Mouse (Mus musculus): Measurements from ENCODE around the gene Card6. TPM values are rescaled to one million over a fixed set of nuclear protein-coding genes. Genes with fewer than 3 reads are reported as not detected.

Card6 gene
- total and polyA plus RNA-seq, 3 experiments, result 1.9 to 19.2 (median 6.0) TPM

GRCm38 (mm10) chr15:5116270-5117030 lies 8.1 kb upstream of the Card6 start, which contains the start of gene Rpl37:
Rpl37 (plus strand) TSS chr15:5116645.
- peak; percentile 89 for ATAC-seq (ENCODE audit: extremely low read depth, insufficient number of reproducible peaks, low FRiP score, poor library complexity, severe bottlenecking)
- no peaks in the 10 kb centered on the region for H3K27me3 ChIP-seq (ENCODE audit: insufficient read depth, low read length)
- H3K36me3 ChIP-seq (replicated peaks), result peaks cover 56% of the 10 kb centered on the region
- TF ChIP-seq CTCF (IDR thresholded peaks at IDR 0.05; ENCODE audit: low read depth, low read length) (0 out of 2 replicates have a peak, but pooled peaks have one; percentile 15), TAL1 (conservative IDR thresholded peaks at IDR 0.05; ENCODE audit: low read depth, low read length) (no peak), GATA2 (IDR thresholded peaks at IDR 0.05; ENCODE audit: borderline replicate concordance, low read depth, low read length) (no peak), GATA1 (IDR thresholded peaks at IDR 0.05; ENCODE audit: borderline replicate concordance, low read length) (no peak), POLR2AphosphoS5 (IDR thresholded peaks at IDR 0.05; ENCODE audit: insufficient replicate concordance, low read depth, low read length) (no peak)
- no peaks in the 10 kb centered on the region for H3K9me3 ChIP-seq (replicated peaks)
- H3K4me3 ChIP-seq (ENCODE audit: low read depth, low read length), result peak within 1 kb of the TSS; percentile 95
- H3K4me1 ChIP-seq (ENCODE audit: insufficient read depth, low read depth, low read length), result peaks cover 54% of the 10 kb centered on the region
- peak; percentile 88 for DNase-seq (ENCODE audit: low spot score)

- H3K27me3 ChIP-seq (ENCODE audit: insufficient read depth, low read length), result no peaks in the 10 kb centered on the region
- H3K9me3 ChIP-seq (replicated peaks), result no peaks in the 10 kb centered on the region
- H3K36me3 ChIP-seq (replicated peaks), result peaks cover 45% of the 10 kb centered on the region
- TF ChIP-seq POLR2AphosphoS5 (IDR thresholded peaks at IDR 0.05; ENCODE audit: insufficient replicate concordance, low read depth, low read length) (no peak), GATA1 (IDR thresholded peaks at IDR 0.05; ENCODE audit: borderline replicate concordance, low read length) (no peak), GATA2 (IDR thresholded peaks at IDR 0.05; ENCODE audit: borderline replicate concordance, low read depth, low read length) (no peak), CTCF (IDR thresholded peaks at IDR 0.05; ENCODE audit: low read depth, low read length) (no peak), TAL1 (conservative IDR thresholded peaks at IDR 0.05; ENCODE audit: low read depth, low read length) (no peak)
- H3K4me1 ChIP-seq (ENCODE audit: insufficient read depth, low read depth, low read length), result peaks cover 45% of the 10 kb centered on the region
- ATAC-seq (ENCODE audit: extremely low read depth, insufficient number of reproducible peaks, low FRiP score, poor library complexity, severe bottlenecking) (no peak), DNase-seq (ENCODE audit: low spot score) (no peak)
- H3K4me3 ChIP-seq (ENCODE audit: low read depth, low read length), result peak overlapping the region; percentile 95
Measured at GRCm38 (mm10) chr15:5115173-5115572, 6.8 kb upstream of the Card6 start.

GRCm38 (mm10) chr15:5112651-5113050 lies 4.3 kb upstream of the Card6 start:
- no peaks in the 10 kb centered on the region for H3K9me3 ChIP-seq (replicated peaks)

GRCm38 (mm10) chr15:5108655-5109040 lies 309 bp upstream of the Card6 start:
- Histone ChIP-seq H3K9me3 (replicated peaks) (no peaks in the 10 kb centered on the region), H3K4me1 (ENCODE audit: insufficient read depth, low read depth, low read length) (peaks cover 25% of the 10 kb centered on the region), H3K4me3 (ENCODE audit: low read depth, low read length) (peak overlapping the region; percentile 69; the same call in 1 of the 2 replicates), H3K27me3 (ENCODE audit: insufficient read depth, low read length) (no peaks in the 10 kb centered on the region), H3K36me3 (replicated peaks) (peaks cover 26% of the 10 kb centered on the region)
- ATAC-seq (ENCODE audit: extremely low read depth, insufficient number of reproducible peaks, low FRiP score, poor library complexity, severe bottlenecking) (no peak), DNase-seq (ENCODE audit: low spot score) (no peak)
- TF ChIP-seq POLR2AphosphoS5 (IDR thresholded peaks at IDR 0.05; ENCODE audit: insufficient replicate concordance, low read depth, low read length) (no peak), GATA2 (IDR thresholded peaks at IDR 0.05; ENCODE audit: borderline replicate concordance, low read depth, low read length) (no peak), TAL1 (conservative IDR thresholded peaks at IDR 0.05; ENCODE audit: low read depth, low read length) (no peak), CTCF (IDR thresholded peaks at IDR 0.05; ENCODE audit: low read depth, low read length) (no peak), GATA1 (IDR thresholded peaks at IDR 0.05; ENCODE audit: borderline replicate concordance, low read length) (no peak)

More at GRCm38 (mm10) chr15:5112651-5113050, 4.3 kb upstream of the Card6 start:
- DNase-seq (ENCODE audit: low spot score) (no peak), ATAC-seq (ENCODE audit: extremely low read depth, insufficient number of reproducible peaks, low FRiP score, poor library complexity, severe bottlenecking) (no peak)
- H3K4me1 ChIP-seq (ENCODE audit: insufficient read depth, low read depth, low read length), result peaks cover 32% of the 10 kb centered on the region
- no peak overlapping the region for H3K4me3 ChIP-seq (ENCODE audit: low read depth, low read length)
- TF ChIP-seq TAL1 (conservative IDR thresholded peaks at IDR 0.05; ENCODE audit: low read depth, low read length) (no peak), GATA1 (IDR thresholded peaks at IDR 0.05; ENCODE audit: borderline replicate concordance, low read length) (no peak), POLR2AphosphoS5 (IDR thresholded peaks at IDR 0.05; ENCODE audit: insufficient replicate concordance, low read depth, low read length) (no peak), GATA2 (IDR thresholded peaks at IDR 0.05; ENCODE audit: borderline replicate concordance, low read depth, low read length) (no peak), CTCF (IDR thresholded peaks at IDR 0.05; ENCODE audit: low read depth, low read length) (no peak)
- peaks cover 20% of the 10 kb centered on the region for H3K36me3 ChIP-seq (replicated peaks)
- H3K27me3 ChIP-seq (ENCODE audit: insufficient read depth, low read length), result no peaks in the 10 kb centered on the region

- TF ChIP-seq POLR2AphosphoS5 (IDR thresholded peaks at IDR 0.05; ENCODE audit: insufficient replicate concordance, low read depth, low read length) (no peak), GATA2 (IDR thresholded peaks at IDR 0.05; ENCODE audit: borderline replicate concordance, low read depth, low read length) (no peak), GATA1 (IDR thresholded peaks at IDR 0.05; ENCODE audit: borderline replicate concordance, low read length) (no peak), TAL1 (conservative IDR thresholded peaks at IDR 0.05; ENCODE audit: low read depth, low read length) (no peak), CTCF (IDR thresholded peaks at IDR 0.05; ENCODE audit: low read depth, low read length) (no peak)
- peak; percentile 36; the same call in 1 of the 2 replicates for ATAC-seq (ENCODE audit: extremely low read depth, insufficient number of reproducible peaks, low FRiP score, poor library complexity, severe bottlenecking)
- H3K4me3 ChIP-seq (ENCODE audit: low read depth, low read length), result no peak overlapping the region
- H3K27me3 ChIP-seq (ENCODE audit: insufficient read depth, low read length), result no peaks in the 10 kb centered on the region
- H3K9me3 ChIP-seq (replicated peaks), result no peaks in the 10 kb centered on the region
- no peak for DNase-seq (ENCODE audit: low spot score)
- H3K36me3 ChIP-seq (replicated peaks), result peaks cover 35% of the 10 kb centered on the region
- H3K4me1 ChIP-seq (ENCODE audit: insufficient read depth, low read depth, low read length), result peaks cover 19% of the 10 kb centered on the region
Measured at GRCm38 (mm10) chr15:5106293-5106692, 2.0 kb downstream of the Card6 start.

GRCm38 (mm10) chr15:5105891-5106290 lies 2.4 kb downstream of the Card6 start:
- ATAC-seq (ENCODE audit: extremely low read depth, insufficient number of reproducible peaks, low FRiP score, poor library complexity, severe bottlenecking) (no peak), DNase-seq (ENCODE audit: low spot score) (no peak)
- no peak overlapping the region for H3K4me3 ChIP-seq (ENCODE audit: low read depth, low read length)
- H3K9me3 ChIP-seq (replicated peaks), result no peaks in the 10 kb centered on the region
- H3K27me3 ChIP-seq (ENCODE audit: insufficient read depth, low read length), result no peaks in the 10 kb centered on the region
- peaks cover 19% of the 10 kb centered on the region for H3K4me1 ChIP-seq (ENCODE audit: insufficient read depth, low read depth, low read length)
- peaks cover 39% of the 10 kb centered on the region for H3K36me3 ChIP-seq (replicated peaks)
- TF ChIP-seq CTCF (IDR thresholded peaks at IDR 0.05; ENCODE audit: low read depth, low read length) (no peak), GATA2 (IDR thresholded peaks at IDR 0.05; ENCODE audit: borderline replicate concordance, low read depth, low read length) (no peak), POLR2AphosphoS5 (IDR thresholded peaks at IDR 0.05; ENCODE audit: insufficient replicate concordance, low read depth, low read length) (no peak), TAL1 (conservative IDR thresholded peaks at IDR 0.05; ENCODE audit: low read depth, low read length) (no peak), GATA1 (IDR thresholded peaks at IDR 0.05; ENCODE audit: borderline replicate concordance, low read length) (no peak)

All from G1E (cell line).